8 mouse cellular contexts compared by ENCODE assay signal in the genomic region with DNA sequence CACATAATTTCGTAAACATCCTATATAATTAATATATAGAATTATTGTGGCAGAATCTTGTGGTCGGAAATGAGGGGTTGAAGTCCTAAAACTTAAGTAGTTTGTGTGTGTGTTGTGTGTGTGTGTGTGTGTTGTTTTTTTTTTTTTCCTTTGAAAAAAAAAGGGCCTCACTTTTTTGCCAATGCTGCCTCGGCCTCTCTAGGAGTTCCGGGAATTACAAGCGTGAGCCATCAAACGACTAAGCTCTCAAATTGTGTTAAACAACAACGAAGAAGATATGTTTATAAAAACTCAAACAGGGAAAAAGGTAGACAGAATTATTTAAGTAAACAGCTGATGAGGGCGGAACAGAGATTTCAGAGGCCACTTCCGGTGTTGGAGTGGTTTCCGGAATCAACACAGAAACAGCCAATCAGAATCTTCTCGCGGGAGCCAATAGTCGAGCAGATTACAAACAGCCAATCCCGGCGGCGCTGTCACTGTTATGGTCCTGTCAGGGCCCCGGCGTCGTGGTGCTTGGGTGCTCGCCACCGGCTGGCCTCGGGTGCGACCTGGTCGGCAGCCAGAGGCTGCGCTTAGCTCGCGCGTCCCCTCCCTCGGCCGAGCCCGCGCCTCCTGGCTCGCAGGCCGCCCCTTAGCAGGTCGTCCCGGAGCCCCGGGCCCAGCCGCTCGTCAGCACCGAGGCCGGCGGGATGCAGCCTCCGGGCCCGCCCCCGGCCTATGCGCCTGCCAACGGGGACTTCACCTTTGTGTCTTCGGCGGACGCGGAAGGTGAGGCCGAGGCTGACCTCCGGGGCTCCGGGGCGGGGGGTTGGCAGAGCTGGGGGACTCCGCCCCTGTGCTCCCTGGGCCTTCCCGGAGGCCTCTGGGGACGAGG. TPM values are rescaled to one million over a fixed set of nuclear protein-coding genes. Genes with fewer than 3 reads are reported as not detected.
DNase-seq lines count a peak whose midpoint lies in the region; ATAC-seq lines count a peak whose summit lies in the region.

TSS of gene Yipf4 (plus strand) at position 470 of the 877 bp plus-strand sequence.

- DNase-seq in adrenal gland, adult (ENCODE audit: inconsistent age in 2 of 2, low spot score in 1 of 2), result peak; percentile 96 to 99
- peak; percentile 98 for DNase-seq in embryo, embryonic 10.5 days (ENCODE audit: low spot score)
- peak; percentile 95 for DNase-seq in gastrocnemius, postnatal 14 days
- DNase-seq in left cerebral cortex, postnatal 10 days (ENCODE audit: extremely low spot score in 1 of 2, low spot score in 2 of 2), result peak; percentile 95 to 97
- DNase-seq in right cerebral cortex, postnatal 25 days, result peak; percentile 94
- DNase-seq in urinary bladder, postnatal 4 days (ENCODE audit: low spot score in 2 of 2), result peak; percentile 91 to 94

- intact Hi-C loops in gastrocnemius, postnatal 14 days (cut with DNase I; ENCODE audit: low total_unique reads), result no loop called here
- intact Hi-C loops in left cerebral cortex, postnatal 10 days (cut with DNase I), result no loop called here

- peak; percentile 100 for ATAC-seq in inflammation-experienced regulatory T-cells, adult 6 months
- peak; percentile 98 for ATAC-seq in megakaryocyte-erythroid progenitor cell, adult 5-6 weeks (replicated peaks; ENCODE audit: low FRiP score, low TSS enrichment, poor library complexity, severe bottlenecking)

RNA-seq across cellular contexts. Expression of gene Yipf4, which starts in this region (rescaled TPM):
- 10 to 100 TPM; 26.1 to 27.9 TPM for total RNA-seq in gastrocnemius, postnatal 14 days (2021)
- polyA plus RNA-seq in inflammation-experienced regulatory T-cells, adult 6 months (2017; shearing (Covaris generic)), result 10 to 100 TPM in 2 of 3 experiments, 1 to 10 TPM in 1; 9.2 to 20.0 (median 17.8) TPM
- total RNA-seq in left cerebral cortex, postnatal 10 days (2021), result 10 to 100 TPM; 68.9 to 73.5 TPM
- 21.2 and 32.3 TPM in 2 replicates for total RNA-seq in megakaryocyte-erythroid progenitor cell, adult 5-6 weeks (2014; fragmentation: Nextera tagmentation)
- 34.1 and 56.6 TPM in 2 replicates for total RNA-seq in megakaryocyte-erythroid progenitor cell, adult 5-6 weeks (2017)

Comparison
In these comparisons a context has a peak if more than half of its experiments do, and no peak if none do; other contexts are left out.
1. Peak in every context shown above with its lines: DNase-seq and ATAC-seq.